Mouse (Mus musculus) embryonic fibroblast, embryonic 13.5 days (primary cell): ENCODE data around the gene Cish. TPM values are rescaled to one million over a fixed set of nuclear protein-coding genes. Genes with fewer than 3 reads are reported as not detected.

Source experiments
- H3K27ac ChIP-seq: 2 replicates; pipeline ENCODE4 v1.5.1; 2012; ENCODE audit warnings: low read length, control low read depth, inconsistent platforms; ENCODE audit not compliant: insufficient read depth
- H3K4me1 ChIP-seq: 2 replicates; pipeline ENCODE4 v1.6.1; 2011; ENCODE audit warnings: low read length; ENCODE audit not compliant: control insufficient read depth, insufficient read depth
- H3K4me3 ChIP-seq: 2 replicates; pipeline ENCODE4 v1.5.1; 2011; ENCODE audit warnings: mild to moderate bottlenecking, control low read depth, low read length; ENCODE audit not compliant: insufficient read depth
- CTCF ChIP-seq: IDR thresholded peaks from 2 replicates; pipeline ENCODE4 v1.5.1; 2011; ENCODE audit warnings: mild to moderate bottlenecking, control low read depth, low read length, moderate library complexity, borderline replicate concordance; ENCODE audit not compliant: insufficient read depth
- POLR2A ChIP-seq: IDR thresholded peaks from 2 replicates; pipeline ENCODE4 v1.6.1; 2011; ENCODE audit warnings: low read depth, mild to moderate bottlenecking, control low read depth, low read length, moderate library complexity
- polyA plus RNA-seq: library from polyadenylated mRNA; stranded (reverse); fragments of >200 nt; gene quantifications from 2 replicates; pipeline ENCODE4 v1.2.4, GENCODE M21; 2011; ENCODE audit warnings: low read depth; ENCODE audit not compliant: missing spikeins, insufficient read length

Cish gene
- polyA plus RNA-seq, 1 experiment, result 6.4 TPM

DNA sequence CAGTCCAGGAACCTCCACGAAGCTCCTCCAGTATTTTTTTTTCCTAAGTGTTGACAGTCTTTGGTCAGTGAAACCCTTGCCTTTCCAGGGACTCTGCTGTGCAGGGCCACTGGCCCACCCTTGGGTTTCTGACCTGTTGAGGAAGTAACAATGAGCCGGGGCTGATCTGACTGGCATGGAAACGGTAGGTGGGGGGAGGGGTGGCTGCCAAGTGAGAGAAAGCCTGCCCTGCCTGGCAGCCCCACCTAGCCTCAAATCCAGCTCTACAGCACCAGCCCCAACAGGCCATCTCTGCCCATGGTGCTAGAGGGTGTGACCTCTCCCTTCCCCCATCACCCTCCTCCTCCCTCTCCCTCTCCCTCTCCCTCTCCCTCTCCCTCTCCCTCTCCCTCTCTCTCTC is 10.8 kb upstream of the Cish start:
- no peak for TF ChIP-seq POLR2A
- no peak for TF ChIP-seq CTCF
- H3K4me3 ChIP-seq, result no peak overlapping the region
- no peak overlapping the region for H3K27ac ChIP-seq
- H3K4me1 ChIP-seq, result peaks cover 4% of the 10 kb centered on the region; the same call in 1 of the 2 replicates

DNA sequence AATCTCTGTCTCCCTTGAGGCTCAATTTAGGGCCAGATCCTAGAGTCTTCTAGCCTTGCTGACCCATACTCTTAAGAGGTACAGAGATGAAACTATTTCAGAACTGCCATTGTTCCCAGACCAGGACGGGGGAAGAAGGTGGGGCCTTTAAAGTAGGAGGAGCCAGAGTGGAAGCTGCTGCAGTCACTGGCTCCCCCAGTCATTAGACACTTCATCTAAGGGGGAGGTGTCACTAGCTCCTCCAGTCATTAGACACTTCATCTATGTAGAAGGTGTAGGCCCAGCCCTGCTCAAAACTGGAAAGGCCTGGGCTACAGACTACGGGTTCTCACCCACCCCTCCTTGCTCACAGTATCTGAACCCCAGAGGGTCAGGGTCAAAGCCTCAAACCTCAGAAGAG is 8.5 kb upstream of the Cish start:
- no peaks in the 10 kb centered on the region; the same call in 1 of the 2 replicates for H3K4me1 ChIP-seq
- TF ChIP-seq CTCF (no peak), POLR2A (no peak)
- no peak overlapping the region for H3K4me3 ChIP-seq
- H3K27ac ChIP-seq, result no peak overlapping the region

- TF ChIP-seq CTCF (no peak), POLR2A (no peak)
- Histone ChIP-seq H3K4me1 (no peaks in the 10 kb centered on the region; the same call in 1 of the 2 replicates), H3K27ac (no peak overlapping the region), H3K4me3 (peak overlapping the region; percentile 64)
Observed at GRCm38 (mm10) chr9:107288105-107288650, 7.6 kb upstream of the Cish start.

- TF ChIP-seq POLR2A, result peak; percentile 40; the same call in 1 of the 2 replicates
- TF ChIP-seq CTCF, result no peak
- peak overlapping the region; percentile 64 for H3K4me3 ChIP-seq
- H3K4me1 ChIP-seq, result no peaks in the 10 kb centered on the region; the same call in 1 of the 2 replicates
- peak overlapping the region; percentile 63; the same call in 1 of the 2 replicates for H3K27ac ChIP-seq
Observed at GRCm38 (mm10) chr9:107288711-107289110, 7.1 kb upstream of the Cish start.

DNA sequence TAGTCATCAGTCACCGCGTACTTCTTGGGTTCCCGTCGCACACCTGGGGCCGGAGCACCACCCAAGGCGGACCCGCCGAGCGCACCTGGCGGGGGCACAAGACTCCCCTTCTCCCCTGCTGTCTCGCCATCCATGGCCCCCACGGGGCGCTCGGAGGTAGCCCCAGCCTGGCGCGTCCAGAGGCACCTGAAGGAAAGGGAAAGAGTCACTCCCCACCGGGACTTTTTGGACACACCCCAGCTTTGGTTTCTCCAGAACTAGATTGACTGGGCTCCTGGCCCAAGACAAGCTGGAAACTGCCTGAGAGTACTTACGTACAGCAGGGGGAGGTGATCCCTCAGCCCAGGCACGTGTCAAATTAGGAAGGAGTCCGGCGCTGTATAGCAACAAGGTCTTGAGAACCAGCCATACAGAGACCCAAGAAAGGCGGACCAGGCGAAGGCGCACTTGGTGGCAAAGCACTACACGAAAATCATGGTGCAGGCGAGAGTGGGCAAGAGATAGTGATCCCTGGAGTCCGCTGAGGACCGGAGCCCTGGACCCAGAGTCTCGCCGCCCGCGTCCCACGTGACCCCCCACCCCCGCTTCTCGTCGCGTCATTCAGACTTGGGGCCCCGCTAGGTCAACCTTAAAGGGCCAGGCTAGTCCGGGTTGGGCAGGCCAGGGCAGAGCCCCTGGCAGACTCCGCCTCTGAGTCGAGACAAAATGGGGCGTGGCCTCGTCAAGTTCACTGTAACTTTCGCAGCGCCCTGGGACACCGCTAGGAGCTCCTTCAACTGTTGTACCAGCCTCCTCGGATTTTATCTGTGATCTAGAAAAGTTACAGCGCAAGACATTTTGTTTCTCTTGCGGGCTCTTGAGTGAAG is 6.4 kb upstream of the Cish start, which contains the start of gene Mapkapk3:
Gene Mapkapk3 (minus strand): TSS at position 667 of the 866 bp plus-strand sequence.
- peak within 1 kb of the TSS; percentile 63 for H3K27ac ChIP-seq
- peak within 1 kb of the TSS; percentile 64 for H3K4me3 ChIP-seq
- no peaks in the 10 kb centered on the region; the same call in 1 of the 2 replicates for H3K4me1 ChIP-seq
- TF ChIP-seq POLR2A, result peak; percentile 64
- no peak for TF ChIP-seq CTCF

DNA sequence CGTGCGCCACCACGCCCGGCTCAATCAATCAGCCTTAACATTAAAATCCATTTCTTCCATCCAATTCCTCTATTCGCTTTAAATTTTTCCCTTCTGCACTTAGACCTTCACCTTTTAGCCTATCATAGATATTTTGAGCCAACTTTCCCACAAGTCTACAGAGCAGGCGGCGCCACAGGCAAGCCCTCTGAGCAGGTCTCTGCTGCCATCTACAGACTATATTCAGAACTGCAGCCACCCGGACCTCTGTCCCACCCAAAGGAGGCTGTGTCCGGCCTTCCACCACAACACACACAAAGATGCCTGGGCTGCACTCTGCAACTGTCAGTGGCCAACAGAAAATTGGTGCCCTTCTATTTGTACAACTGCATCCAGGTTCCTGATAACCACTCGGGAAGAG is 4.9 kb upstream of the Cish start:
- H3K4me3 ChIP-seq, result no peak overlapping the region

GRCm38 (mm10) chr9:107294249-107294648 is 1.6 kb upstream of the Cish start:
- TF ChIP-seq POLR2A (no peak), CTCF (peak; percentile 82)
- Histone ChIP-seq H3K4me1 (peaks cover 2% of the 10 kb centered on the region; the same call in 1 of the 2 replicates), H3K27ac (no peak overlapping the region), H3K4me3 (no peak overlapping the region)

More for the DNA sequence above, 4.9 kb upstream of the Cish start:
- Histone ChIP-seq H3K27ac (no peak overlapping the region), H3K4me1 (0 out of 2 replicates have a peak, but pooled peaks cover 2% of the 10 kb centered on the region)
- TF ChIP-seq POLR2A, result no peak
- TF ChIP-seq CTCF, result peak; percentile 76

DNA sequence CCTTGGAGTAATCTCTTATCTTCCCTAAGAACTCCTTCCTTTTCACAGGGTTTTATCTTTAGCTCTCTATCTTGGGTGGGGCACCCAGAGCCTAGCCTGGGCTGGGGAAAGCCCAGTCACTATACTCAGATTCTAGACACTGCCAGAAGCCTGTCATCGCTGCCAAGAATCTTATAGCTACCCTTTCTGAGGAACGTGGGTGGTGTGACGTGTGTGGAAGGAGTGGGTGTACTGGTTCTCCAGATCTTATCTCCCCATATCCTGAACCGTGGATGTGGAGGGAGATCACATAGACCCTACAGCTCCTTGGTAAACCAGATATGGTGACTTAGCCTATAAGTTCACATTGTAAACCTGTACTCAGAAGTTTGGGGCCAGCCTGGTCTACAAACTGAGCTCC is 210 bp upstream of the Cish start:
- Histone ChIP-seq H3K4me1 (peaks cover 2% of the 10 kb centered on the region; the same call in 1 of the 2 replicates), H3K4me3 (no peak overlapping the region; the same call in 1 of the 2 replicates), H3K27ac (peak overlapping the region; percentile 59)
- TF ChIP-seq POLR2A (no peak), CTCF (no peak)

DNA sequence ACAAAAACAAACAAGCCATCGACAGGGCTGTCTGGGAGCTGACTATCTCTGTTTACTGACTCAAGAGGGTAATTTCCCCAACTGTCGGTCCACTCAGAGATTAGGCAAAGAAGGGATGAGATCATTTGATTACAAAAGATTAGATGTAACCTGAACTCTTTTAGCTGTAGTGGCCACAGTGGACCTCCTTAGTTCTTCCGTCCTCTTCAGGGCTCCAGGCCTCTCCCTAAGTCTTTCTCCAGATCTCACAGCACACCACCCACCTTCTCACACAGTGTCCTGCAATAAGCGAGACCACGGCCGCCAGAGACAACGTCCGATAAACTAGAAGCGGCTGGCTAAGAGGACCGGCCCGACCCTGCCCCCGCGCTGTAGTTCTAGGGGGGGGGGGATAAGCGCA is 215 bp downstream of the Cish start:
- TF ChIP-seq POLR2A (no peak), CTCF (no peak)
- H3K27ac ChIP-seq, result peak overlapping the region; percentile 59
- H3K4me3 ChIP-seq, result peak overlapping the region; percentile 36
- peaks cover 2% of the 10 kb centered on the region; the same call in 1 of the 2 replicates for H3K4me1 ChIP-seq
